Mouse (Mus musculus) MN1 (cell line): ENCODE measurements around the gene Bcl10.
A peak's percentile ranks its signal among the peaks of the same experiment; 100 is the strongest.
"Not testable (repeated sequence)": the region's sequence is repeated elsewhere in the genome, so short reads cannot be mapped to it uniquely, and the experiment has no call there.

Experiments used
- DNase-seq: peaks from one replicate; pipeline ENCODE4 v3.0.0-alpha.2; 2016; ENCODE audit warnings: low spot score

Gene Bcl10

GRCm38 (mm10) chr3:145950815-145951130 is 28.2 kb downstream of the Bcl10 start:
- DNase-seq: no peak

- no peak for DNase-seq
These were observed 28.9 kb downstream of the Bcl10 start for GRCm38 (mm10) chr3:145951287-145952165.

GRCm38 (mm10) chr3:145952945-145953344 is 30.3 kb downstream of the Bcl10 start:
- DNase-seq: no peak

GRCm38 (mm10) chr3:145953411-145953810 is 30.8 kb downstream of the Bcl10 start:
- DNase-seq: no peak

GRCm38 (mm10) chr3:145959824-145960223 is 37.2 kb downstream of the Bcl10 start:
- no peak for DNase-seq

GRCm38 (mm10) chr3:145962411-145962810 is 39.8 kb downstream of the Bcl10 start:
- DNase-seq: no peak

- DNase-seq: no peak
These were observed 40.8 kb downstream of the Bcl10 start for GRCm38 (mm10) chr3:145963101-145964017.

- DNase-seq: peak; percentile 21
These were observed 41.4 kb downstream of the Bcl10 start for GRCm38 (mm10) chr3:145964018-145964387.

GRCm38 (mm10) chr3:145964473-145964872 is 41.9 kb downstream of the Bcl10 start:
- DNase-seq: peak; percentile 42

- not testable (repeated sequence) for DNase-seq
These were observed 43.0 kb downstream of the Bcl10 start for GRCm38 (mm10) chr3:145965583-145965982.

- DNase-seq: no peak
These were observed 44.2 kb downstream of the Bcl10 start for GRCm38 (mm10) chr3:145966806-145967205.

GRCm38 (mm10) chr3:145969031-145969501 is 46.5 kb downstream of the Bcl10 start:
- no peak for DNase-seq

GRCm38 (mm10) chr3:145971501-145971900 is 48.9 kb downstream of the Bcl10 start:
- DNase-seq: no peak

- DNase-seq: no peak
These were observed 52.4 kb downstream of the Bcl10 start for GRCm38 (mm10) chr3:145974986-145975385.
